Mouse (Mus musculus) lung, adult 2 months (tissue): ENCODE measurements around the gene Sall1.

ENCODE experiments used
- CTCF ChIP-seq: fragments of 200-500 bp; IDR thresholded peaks from 2 replicates; pipeline ENCODE4 v1.5.1; 2011; ENCODE audit warnings: mild to moderate bottlenecking, low read length, control low read depth; ENCODE audit not compliant: insufficient read depth
- POLR2A ChIP-seq: fragments of 200-500 bp; IDR thresholded peaks from 2 replicates; pipeline ENCODE4 v1.6.1; 2011; ENCODE audit warnings: low read depth, mild to moderate bottlenecking, control low read depth, low read length, borderline replicate concordance; ENCODE audit errors: extremely low read depth

DNA sequence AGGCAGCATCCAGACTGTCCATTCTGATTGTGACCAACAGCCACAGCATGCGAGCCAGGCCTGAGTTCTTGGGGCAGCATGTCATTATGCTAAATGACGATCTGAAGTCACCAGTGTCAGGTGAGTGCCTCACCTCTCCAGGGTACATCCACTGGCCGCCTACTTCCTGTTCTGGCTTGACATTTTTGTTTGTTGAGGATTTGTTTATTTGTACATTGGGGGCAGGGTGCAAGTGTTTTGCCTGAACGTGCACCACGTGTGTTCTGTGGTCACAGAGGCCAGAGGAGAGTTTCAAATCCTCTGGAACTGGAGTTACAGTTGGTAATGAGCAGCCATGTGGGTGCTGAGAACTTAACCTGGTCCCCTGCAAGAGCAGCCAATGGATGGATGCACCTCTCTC lies 60.5 kb downstream of the Sall1 start:
- TF ChIP-seq POLR2A (no peak), CTCF (no peak)
